Mouse (Mus musculus): Measurements from ENCODE around the gene Tcf7l2.

- TF ChIP-seq CTCF (IDR thresholded peaks at IDR 0.05; ENCODE audit: low read depth) (no peak), EP300 (IDR thresholded peaks at IDR 0.05; ENCODE audit: low read depth) (no peak)
Observed at GRCm38 (mm10) chr19:55871496-55871895, 129.9 kb downstream of the Tcf7l2 start.

Measured in liver, embryonic 14.5 days (tissue).